Mouse (Mus musculus): ENCODE results near the gene Ing1.

- TF ChIP-seq POLR2A (IDR thresholded peaks at IDR 0.05; ENCODE audit: low read depth, low read length) (no peak), CTCF (IDR thresholded peaks at IDR 0.05; ENCODE audit: borderline replicate concordance, insufficient read depth, low read length) (no peak)
These were observed 3.0 kb upstream of the Ing1 start for GRCm38 (mm10) chr8:11552390-11552789.
